Mouse (Mus musculus): ENCODE data around the gene Rreb1. TPM values are rescaled to one million over a fixed set of nuclear protein-coding genes. Genes with fewer than 3 reads are reported as not detected.

Rreb1 gene
- total and polyA plus RNA-seq, 3 experiments, result 8.1 to 34.0 TPM; not detected in 1

- Histone ChIP-seq H3K9me3 (replicated peaks; ENCODE audit: insufficient read depth, low read length) (no peaks in the 10 kb centered on the region), H3K36me3 (ENCODE audit: control insufficient read depth in 1 of 2, insufficient read depth in 2 of 2, low read length in 2 of 2) (peaks cover 0 to 46% of the 10 kb centered on the region in 2 experiments; a peak in 2 of 4 replicates), H3K4me1 (ENCODE audit: control insufficient read depth in 1 of 2, insufficient read depth in 2 of 2, low read length in 2 of 2) (peaks cover 32 to 33% of the 10 kb centered on the region in 2 experiments), H3K27ac (ENCODE audit: control insufficient read depth, low read depth, low read length) (peak overlapping the region; percentile 82), H3K9ac (ENCODE audit: control insufficient read depth, low read depth, low read length, poor library complexity, severe bottlenecking) (peak overlapping the region; percentile 70), H3K79me2 (ENCODE audit: control insufficient read depth, insufficient read depth, low read length, poor library complexity) (peaks cover 44% of the 10 kb centered on the region), H3K27me3 (ENCODE audit: control insufficient read depth in 1 of 2, insufficient read depth in 2 of 2, low read length in 2 of 2) (no peaks in the 10 kb centered on the region), H3K4me3 (ENCODE audit: control insufficient read depth in 1 of 2, insufficient read depth in 1 of 2, low read depth in 2 of 2, low read length in 2 of 2) (peak overlapping the region; percentile 68 to 92)
- peak; percentile 87 for DNase-seq (ENCODE audit: low read depth, low spot score)
- TF ChIP-seq USF1 (IDR thresholded peaks at IDR 0.05; ENCODE audit: low read depth, low read length) (peak; percentile 94), RAD21 (IDR thresholded peaks at IDR 0.05; ENCODE audit: low read depth, low read length) (no peak), CHD1 (IDR thresholded peaks at IDR 0.05; ENCODE audit: low read depth, low read length) (0 out of 2 replicates have a peak, but pooled peaks have one; percentile 39), UBTF (IDR thresholded peaks at IDR 0.05; ENCODE audit: borderline replicate concordance, insufficient read depth, low read depth, low read length) (no peak), MYC (IDR thresholded peaks at IDR 0.05; ENCODE audit: low read depth, low read length) (peak; percentile 52; the same call in 1 of the 2 replicates), GABPA (IDR thresholded peaks at IDR 0.05; ENCODE audit: low read depth, low read length) (no peak), ZMIZ1 (IDR thresholded peaks at IDR 0.05; ENCODE audit: low read depth, low read length) (no peak; the same call in none of the 2 replicates), POLR2AphosphoS5 (IDR thresholded peaks at IDR 0.05; ENCODE audit: borderline replicate concordance, low read depth, low read length) (no peak), POLR2A (IDR thresholded peaks at IDR 0.05; ENCODE audit: control insufficient read depth in 1 of 2, insufficient read depth in 1 of 2, low read depth in 1 of 2, low read length in 2 of 2, poor library complexity in 1 of 2) (peak; percentile 54 to 71; a peak in 3 of 4 replicates), MAFK (IDR thresholded peaks at IDR 0.05; ENCODE audit: borderline replicate concordance, low read depth, low read length) (no peak), NELFE (IDR thresholded peaks at IDR 0.05; ENCODE audit: low read depth, low read length) (peak; percentile 60), ZKSCAN1 (IDR thresholded peaks at IDR 0.05; ENCODE audit: low read depth, low read length) (no peak), HCFC1 (IDR thresholded peaks at IDR 0.05; ENCODE audit: low read depth, low read length) (no peak), MXI1 (IDR thresholded peaks at IDR 0.05; ENCODE audit: low read depth, low read length) (peak; percentile 82), POLR2AphosphoS2 (IDR thresholded peaks at IDR 0.05; ENCODE audit: low read length) (no peak), MYB (IDR thresholded peaks at IDR 0.05; ENCODE audit: low read depth, low read length) (no peak), ETS1 (IDR thresholded peaks at IDR 0.05; ENCODE audit: low read depth, low read length) (peak; percentile 56; the same call in 1 of the 2 replicates), TAL1 (IDR thresholded peaks at IDR 0.05; ENCODE audit: low read length) (no peak), RCOR1 (IDR thresholded peaks at IDR 0.05; ENCODE audit: low read depth, low read length) (0 out of 2 replicates have a peak, but pooled peaks have one; percentile 10), E2F4 (IDR thresholded peaks at IDR 0.05; ENCODE audit: borderline replicate concordance, low read depth, low read length) (no peak), GATA1 (IDR thresholded peaks at IDR 0.05; ENCODE audit: low read depth, low read length) (peak; percentile 13; the same call in 1 of the 2 replicates), MAZ (IDR thresholded peaks at IDR 0.05; ENCODE audit: low read depth, low read length) (peak; percentile 82), EP300 (IDR thresholded peaks at IDR 0.05; ENCODE audit: low read depth in 1 of 2, low read length in 2 of 2) (peak in 1 of 2 experiments; percentile 56; a peak in 3 of 4 replicates), TBP (IDR thresholded peaks at IDR 0.05; ENCODE audit: low read depth, low read length) (0 out of 2 replicates have a peak, but pooled peaks have one; percentile 32), ZC3H11A (IDR thresholded peaks at IDR 0.05; ENCODE audit: low read depth, low read length) (no peak), CHD2 (IDR thresholded peaks at IDR 0.05; ENCODE audit: low read length) (no peak), KAT2A (conservative IDR thresholded peaks at IDR 0.05; ENCODE audit: low read depth, low read length) (no peak), MAX (IDR thresholded peaks at IDR 0.05; ENCODE audit: low read length) (peak; percentile 88), JUND (IDR thresholded peaks at IDR 0.05; ENCODE audit: low read depth, low read length) (no peak), CTCF (IDR thresholded peaks at IDR 0.05 in 2 of 3, conservative IDR thresholded peaks at IDR 0.05 in 1 of 3; ENCODE audit: control insufficient read depth in 1 of 3, insufficient read depth in 1 of 3, low read depth in 2 of 3, low read length in 3 of 3, poor library complexity in 1 of 3, severe bottlenecking in 1 of 3) (no peak), TCF12 (IDR thresholded peaks at IDR 0.05; ENCODE audit: low read depth, low read length) (no peak; the same call in 1 of the 2 replicates), ZNF384 (IDR thresholded peaks at IDR 0.05; ENCODE audit: low read depth, low read length) (no peak), SIN3A (IDR thresholded peaks at IDR 0.05; ENCODE audit: low read length) (peak; percentile 82), ELF1 (IDR thresholded peaks at IDR 0.05; ENCODE audit: low read depth, low read length) (no peak), NRF1 (IDR thresholded peaks at IDR 0.05; ENCODE audit: insufficient read depth, low read depth, low read length, poor library complexity, severe bottlenecking) (no peak), USF2 (IDR thresholded peaks at IDR 0.05; ENCODE audit: borderline replicate concordance in 1 of 2, insufficient read depth in 1 of 2, low read depth in 1 of 2, low read length in 2 of 2) (peak in 1 of 2 experiments; percentile 68; a peak in 2 of 4 replicates)
These were observed 47.6 kb downstream of the Rreb1 start for GRCm38 (mm10) chr13:37825646-37826280.
